Mouse (Mus musculus) heart, embryonic 16.5 days (tissue): Measurements from ENCODE around the gene Krt1. TPM values are rescaled to one million over a fixed set of nuclear protein-coding genes. Genes with fewer than 3 reads are reported as not detected.

Experiments
- ATAC-seq: fragments of 200-750 bp; cut with Nextera tagmentation; replicated peaks from 2 replicates; pipeline ENCODE4 v1.8.0; 2017; ENCODE audit warnings: moderate number of reproducible peaks; ENCODE audit not compliant: insufficient read depth, low FRiP score; ENCODE audit errors: extremely low read depth
- H3K27ac ChIP-seq: fragments of 300-500 bp; sonication (generic); 2 replicates; pipeline ENCODE4 v1.5.1; 2014; ENCODE audit warnings: mild to moderate bottlenecking, low read length, control low read depth, moderate library complexity
- H3K27me3 ChIP-seq: fragments of 300-500 bp; sonication (generic); 2 replicates; pipeline ENCODE4 v1.6.1; 2014; ENCODE audit warnings: low read length, mixed read lengths; ENCODE audit not compliant: control insufficient read depth, insufficient read depth
- H3K36me3 ChIP-seq: fragments of 300-500 bp; sonication (generic); 2 replicates; pipeline ENCODE4 v1.6.1; 2014; ENCODE audit not compliant: control insufficient read depth, insufficient read depth
- H3K4me1 ChIP-seq: fragments of 300-500 bp; sonication (generic); 2 replicates; pipeline ENCODE4 v1.6.1; 2014; ENCODE audit warnings: low read length, mixed read lengths; ENCODE audit not compliant: control insufficient read depth, insufficient read depth
- H3K4me2 ChIP-seq: fragments of 300-500 bp; sonication (generic); 2 replicates; pipeline ENCODE4 v1.6.1; 2014; ENCODE audit warnings: low read depth, mild to moderate bottlenecking, control low read depth, low read length
- H3K4me3 ChIP-seq: fragments of 300-500 bp; sonication (generic); 2 replicates; pipeline ENCODE4 v1.5.1; 2014; ENCODE audit warnings: mild to moderate bottlenecking, control low read depth, low read length
- H3K9ac ChIP-seq: fragments of 300-500 bp; sonication (generic); 2 replicates; pipeline ENCODE4 v1.6.1; 2014; ENCODE audit warnings: low read length, control low read depth
- H3K9me3 ChIP-seq: fragments of 300-500 bp; sonication (generic); replicated peaks from 2 replicates; pipeline ENCODE4 v1.6.1; 2016; ENCODE audit warnings: low read length; ENCODE audit not compliant: control insufficient read depth
- WGBS: fragments of 180-500 bp; shearing (Covaris S2); extraction: QIAGEN DNeasy Blood & Tissue Kit; methylation state at CpG from one replicate; pipeline ENCODE4 v1.1.7; 2014; 5-methylcytosine and 5-hydroxymethylcytosine counted together
- polyA plus RNA-seq: library from polyadenylated mRNA; unstranded; fragments of >200 nt; fragmentation: Nextera tagmentation; extraction: Ambion mirVana; gene quantifications from 2 replicates; pipeline ENCODE4 v1.2.1, GENCODE M21; 2015

Gene Krt1
- polyA plus RNA-seq, 1 experiment from 2014 or later: 0.11 TPM

GRCm38 (mm10) chr15:101834784-101835328 is 15.7 kb downstream of the Krt1 start:
- ATAC-seq: no peak
- H3K27ac ChIP-seq: no peak overlapping the region
- H3K9ac ChIP-seq: no peak overlapping the region
- WGBS: 53% methylated on average over 5 of the region's 5 CpGs
- no peaks in the 10 kb centered on the region for H3K36me3 ChIP-seq
- H3K4me2 ChIP-seq: no peak overlapping the region
- no peak overlapping the region for H3K4me3 ChIP-seq
- H3K9me3 ChIP-seq: no peaks in the 10 kb centered on the region
- H3K27me3 ChIP-seq: peaks cover 4% of the 10 kb centered on the region; the same call in 1 of the 2 replicates
- no peaks in the 10 kb centered on the region for H3K4me1 ChIP-seq

DNA sequence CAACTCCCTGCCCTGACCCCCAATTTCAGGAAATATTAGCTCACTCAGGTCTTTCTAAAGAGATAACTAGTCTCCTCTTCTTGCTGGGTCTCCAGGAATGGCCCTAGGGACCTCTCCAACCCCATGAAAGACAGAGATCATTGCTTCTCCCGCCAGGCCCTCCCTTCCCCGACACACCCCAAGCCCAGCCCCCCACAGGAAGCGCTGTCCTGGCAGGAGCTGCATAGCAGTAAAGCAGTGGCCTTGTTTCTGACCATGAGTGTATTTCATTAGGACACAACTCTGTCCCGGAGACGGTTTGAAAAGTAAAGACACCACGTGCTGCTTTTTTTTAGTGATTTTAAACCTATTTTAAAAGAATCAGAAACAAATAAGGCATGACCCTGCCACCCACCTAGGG is 17.5 kb downstream of the Krt1 start:
- no peaks in the 10 kb centered on the region for H3K9me3 ChIP-seq
- no peak for ATAC-seq
- H3K4me2 ChIP-seq: no peak overlapping the region
- H3K36me3 ChIP-seq: no peaks in the 10 kb centered on the region
- H3K27me3 ChIP-seq: peaks cover 2% of the 10 kb centered on the region; the same call in 1 of the 2 replicates
- no peak overlapping the region for H3K4me3 ChIP-seq
- H3K4me1 ChIP-seq: no peaks in the 10 kb centered on the region
- WGBS: 36% methylated on average over 6 of the region's 6 CpGs
- H3K9ac ChIP-seq: no peak overlapping the region
- H3K27ac ChIP-seq: no peak overlapping the region

DNA sequence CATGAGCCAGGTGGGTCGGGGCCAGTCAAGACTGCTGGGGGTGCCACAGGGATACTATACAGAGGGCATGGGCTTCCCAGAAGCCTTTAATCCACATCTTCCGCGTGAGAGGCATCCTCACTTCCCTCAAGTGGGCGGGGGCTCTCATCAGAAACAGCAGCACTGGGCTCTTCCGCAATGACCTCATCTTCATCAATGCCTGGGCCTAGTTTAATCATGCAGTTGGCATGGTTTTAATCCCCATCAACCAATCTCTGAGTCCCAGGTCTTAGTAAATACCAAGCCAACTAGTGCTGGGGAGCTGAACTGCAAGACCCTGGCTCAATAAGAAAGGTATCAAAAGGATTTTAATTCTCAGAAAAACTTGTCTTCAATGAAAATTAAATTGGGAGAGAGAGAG is 21.2 kb downstream of the Krt1 start:
- H3K9me3 ChIP-seq: no peaks in the 10 kb centered on the region
- WGBS: 64% methylated on average over 5 of the region's 5 CpGs
- no peak overlapping the region for H3K27ac ChIP-seq
- H3K36me3 ChIP-seq: no peaks in the 10 kb centered on the region
- no peaks in the 10 kb centered on the region; the same call in 1 of the 2 replicates for H3K27me3 ChIP-seq
- no peak overlapping the region for H3K9ac ChIP-seq
- H3K4me2 ChIP-seq: no peak overlapping the region
- no peaks in the 10 kb centered on the region for H3K4me1 ChIP-seq
- no peak for ATAC-seq
- H3K4me3 ChIP-seq: no peak overlapping the region

GRCm38 (mm10) chr15:101821786-101822185 is 28.8 kb downstream of the Krt1 start:
- Histone ChIP-seq H3K27ac (no peak overlapping the region), H3K36me3 (no peaks in the 10 kb centered on the region), H3K4me3 (no peak overlapping the region), H3K27me3 (peaks cover 6% of the 10 kb centered on the region; the same call in 1 of the 2 replicates), H3K4me2 (no peak overlapping the region), H3K9me3 (no peaks in the 10 kb centered on the region), H3K4me1 (no peaks in the 10 kb centered on the region), H3K9ac (no peak overlapping the region)
- ATAC-seq: no peak
- WGBS: 23% methylated on average over 3 of the region's 3 CpGs

DNA sequence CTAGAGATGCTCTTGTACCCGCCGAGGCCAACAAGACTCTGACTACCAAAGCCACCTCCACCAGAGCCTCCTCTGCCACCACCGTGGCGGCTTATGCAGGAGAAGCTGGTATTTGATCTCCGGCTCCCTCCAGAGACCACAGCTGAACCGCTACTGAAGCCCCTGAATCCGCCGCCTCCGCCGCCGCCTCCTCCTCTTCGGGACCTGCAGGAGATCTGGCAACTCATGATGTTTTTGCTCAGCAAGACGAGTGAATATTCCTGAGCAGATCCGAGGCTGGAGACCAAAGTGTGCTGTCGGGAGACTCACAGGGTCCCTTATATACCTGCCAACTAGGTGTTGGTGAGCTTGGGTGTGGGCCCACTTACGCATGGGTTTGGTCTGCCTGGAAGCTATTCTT is 32.7 kb downstream of the Krt1 start, which contains the start of gene Krt2:
Krt2 (minus strand) TSS at position 295 of the 400 bp plus-strand sequence.
- Histone ChIP-seq H3K4me2 (no peak within 1 kb of the TSS), H3K27ac (no peak within 1 kb of the TSS), H3K36me3 (no peaks in the 10 kb centered on the region), H3K9ac (no peak within 1 kb of the TSS), H3K27me3 (peaks cover 6% of the 10 kb centered on the region; the same call in 1 of the 2 replicates), H3K4me1 (no peaks in the 10 kb centered on the region), H3K4me3 (no peak within 1 kb of the TSS), H3K9me3 (no peaks in the 10 kb centered on the region)
- 64% methylated on average over 16 of the region's 16 CpGs for WGBS
- no peak for ATAC-seq

DNA sequence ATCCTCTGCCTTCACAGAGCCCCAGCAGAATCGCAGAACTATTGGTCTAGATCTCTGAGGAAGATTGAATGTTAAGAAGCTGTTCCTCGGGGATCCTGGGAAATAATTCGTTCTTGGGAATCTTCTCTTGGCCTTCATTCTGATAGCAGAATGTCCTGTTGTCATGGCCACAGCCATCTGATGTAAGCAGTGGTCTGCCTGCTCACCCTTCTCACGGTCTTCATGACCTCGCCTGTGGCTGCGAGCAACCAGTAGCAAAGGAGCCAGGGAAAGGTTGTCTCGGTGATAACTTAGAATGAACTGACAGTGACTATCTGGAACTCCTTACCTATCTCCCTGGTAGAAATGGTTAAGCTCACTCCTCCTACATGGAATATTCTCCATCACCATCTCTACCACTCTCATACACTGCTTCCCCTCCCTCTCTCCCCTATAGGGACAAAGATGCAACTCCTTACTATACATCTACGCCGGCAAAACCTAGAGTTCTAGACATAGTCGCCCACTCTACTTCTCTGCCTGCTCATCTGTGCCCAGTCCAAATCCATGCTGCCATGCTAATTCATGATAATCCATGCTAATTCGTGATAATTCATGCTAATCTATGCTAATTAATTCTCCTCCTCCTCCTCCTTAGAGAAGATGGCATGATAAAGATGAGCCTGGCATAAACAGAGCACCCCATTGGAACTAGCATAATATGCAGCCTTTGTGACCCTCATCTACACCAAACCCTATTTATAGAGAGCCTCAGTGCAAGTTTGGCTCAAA is 47.4 kb downstream of the Krt1 start:
- Histone ChIP-seq H3K27me3 (no peaks in the 10 kb centered on the region; the same call in 1 of the 2 replicates), H3K9ac (no peak overlapping the region), H3K4me1 (no peaks in the 10 kb centered on the region), H3K4me3 (no peak overlapping the region), H3K4me2 (no peak overlapping the region), H3K9me3 (no peaks in the 10 kb centered on the region), H3K27ac (no peak overlapping the region), H3K36me3 (no peaks in the 10 kb centered on the region)
- ATAC-seq: no peak
- 76% methylated on average over 11 of the region's 11 CpGs for WGBS

DNA sequence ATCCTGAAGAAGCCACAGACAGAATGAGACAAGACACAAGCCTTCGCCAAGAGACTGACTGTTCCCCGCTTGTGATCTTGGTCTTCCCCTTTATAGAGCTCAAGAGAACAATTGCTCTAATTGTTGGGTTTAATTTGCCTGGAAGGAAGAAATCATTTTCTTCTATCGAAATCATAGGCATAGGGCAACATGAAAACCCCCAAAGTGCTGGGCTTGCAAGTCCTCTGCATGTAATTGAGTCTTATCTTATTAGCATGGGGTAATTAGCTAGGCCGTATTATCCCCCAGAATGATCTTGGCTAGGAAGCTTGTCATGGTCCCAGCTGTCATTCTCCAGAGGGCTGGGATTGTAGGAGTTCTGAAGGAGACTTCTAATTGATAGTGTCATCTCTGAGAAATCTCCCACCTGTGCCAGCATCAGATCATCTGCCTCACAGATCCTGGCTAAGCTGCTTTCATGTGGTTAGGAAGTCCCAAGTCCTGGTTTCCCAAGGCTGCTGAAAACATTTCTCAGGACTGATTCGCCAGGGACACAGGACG is 48.2 kb downstream of the Krt1 start, which contains the start of gene Krt73:
Krt73 (minus strand) TSS at position 51 of the 540 bp plus-strand sequence.
- no peak within 1 kb of the TSS for H3K9ac ChIP-seq
- H3K4me1 ChIP-seq: no peaks in the 10 kb centered on the region
- H3K4me3 ChIP-seq: no peak within 1 kb of the TSS
- H3K27ac ChIP-seq: no peak within 1 kb of the TSS
- 76% methylated on average over 6 of the region's 6 CpGs for WGBS
- no peaks in the 10 kb centered on the region for H3K9me3 ChIP-seq
- no peaks in the 10 kb centered on the region; the same call in 1 of the 2 replicates for H3K27me3 ChIP-seq
- no peaks in the 10 kb centered on the region for H3K36me3 ChIP-seq
- no peak for ATAC-seq
- H3K4me2 ChIP-seq: no peak within 1 kb of the TSS
